Mouse (Mus musculus): ENCODE results near the gene Cdc20b.

GRCm38 (mm10) chr13:112990346-112990745, 44.6 kb upstream of the Cdc20b start:
- no peak for TF ChIP-seq CTCF (conservative IDR thresholded peaks at IDR 0.05; ENCODE audit: low read length)
- TF ChIP-seq NANOG (IDR thresholded peaks at IDR 0.05; ENCODE audit: borderline replicate concordance, low read length), result no peak
